Mouse (Mus musculus): ENCODE results near the gene Sst. TPM values are rescaled to one million over a fixed set of nuclear protein-coding genes. Genes with fewer than 3 reads are reported as not detected.
"Not testable (repeated sequence)": the region's sequence is repeated elsewhere in the genome, so short reads cannot be mapped to it uniquely, and the experiment has no call there.

The Sst gene
- polyA plus RNA-seq, 1 experiment from 2014 or later, result 9.4 TPM

- Histone ChIP-seq H3K27ac (ENCODE audit: low read depth, low read length) (no peak overlapping the region), H3K9me3 (ENCODE audit: control insufficient read depth, low read length) (no peaks in the 10 kb centered on the region), H3K9ac (ENCODE audit: low read length) (no peak overlapping the region), H3K4me2 (ENCODE audit: low read depth, low read length, severe bottlenecking) (no peak overlapping the region), H3K27me3 (ENCODE audit: control insufficient read depth, insufficient read depth, low read length) (no peaks in the 10 kb centered on the region), H3K36me3 (ENCODE audit: control insufficient read depth, insufficient read depth, low read length) (no peaks in the 10 kb centered on the region), H3K4me1 (replicated peaks; ENCODE audit: control insufficient read depth, insufficient read depth, low read length) (no peaks in the 10 kb centered on the region), H3K4me3 (ENCODE audit: low read depth, low read length) (no peak overlapping the region)
- DNase-seq (ENCODE audit: low spot score) (no peak), ATAC-seq (replicated peaks; ENCODE audit: low FRiP score) (no peak)
- 84% methylated on average over 2 of the region's 2 CpGs for WGBS
These were observed 28.7 kb upstream of the Sst start for GRCm38 (mm10) chr16:23919418-23919817.

- no peaks in the 10 kb centered on the region for H3K4me1 ChIP-seq (replicated peaks; ENCODE audit: control insufficient read depth, insufficient read depth, low read length)
- no peak overlapping the region for H3K27ac ChIP-seq (ENCODE audit: low read depth, low read length)
- ATAC-seq (replicated peaks; ENCODE audit: low FRiP score) (no peak), DNase-seq (ENCODE audit: low spot score) (no peak)
- H3K36me3 ChIP-seq (ENCODE audit: control insufficient read depth, insufficient read depth, low read length), result no peaks in the 10 kb centered on the region
- no peak overlapping the region for H3K4me2 ChIP-seq (ENCODE audit: low read depth, low read length, severe bottlenecking)
- 57% methylated on average over 3 of the region's 3 CpGs for WGBS
- H3K9ac ChIP-seq (ENCODE audit: low read length), result no peak overlapping the region
- no peak overlapping the region for H3K4me3 ChIP-seq (ENCODE audit: low read depth, low read length)
- H3K27me3 ChIP-seq (ENCODE audit: control insufficient read depth, insufficient read depth, low read length), result no peaks in the 10 kb centered on the region
- no peaks in the 10 kb centered on the region for H3K9me3 ChIP-seq (ENCODE audit: control insufficient read depth, low read length)
These were observed 22.6 kb upstream of the Sst start for GRCm38 (mm10) chr16:23913401-23913800.

GRCm38 (mm10) chr16:23912741-23913140 lies 22.0 kb upstream of the Sst start:
- ATAC-seq (replicated peaks; ENCODE audit: low FRiP score), result no peak
- no peak overlapping the region for H3K9ac ChIP-seq (ENCODE audit: low read length)
- 86% methylated on average over 13 of the region's 13 CpGs for WGBS

GRCm38 (mm10) chr16:23909015-23909354 lies 18.2 kb upstream of the Sst start:
- 82% methylated on average over 3 of the region's 3 CpGs for WGBS
- H3K36me3 ChIP-seq (ENCODE audit: control insufficient read depth, insufficient read depth, low read length); H3K4me3 ChIP-seq (ENCODE audit: low read depth, low read length); DNase-seq (ENCODE audit: low spot score); H3K27ac ChIP-seq (ENCODE audit: low read depth, low read length); H3K4me1 ChIP-seq (replicated peaks; ENCODE audit: control insufficient read depth, insufficient read depth, low read length); H3K4me2 ChIP-seq (ENCODE audit: low read depth, low read length, severe bottlenecking); H3K9ac ChIP-seq (ENCODE audit: low read length); H3K9me3 ChIP-seq (ENCODE audit: control insufficient read depth, low read length); H3K27me3 ChIP-seq (ENCODE audit: control insufficient read depth, insufficient read depth, low read length); ATAC-seq (replicated peaks; ENCODE audit: low FRiP score): not testable (repeated sequence)

More at GRCm38 (mm10) chr16:23912741-23913140, 22.0 kb upstream of the Sst start:
- no peak overlapping the region for H3K4me2 ChIP-seq (ENCODE audit: low read depth, low read length, severe bottlenecking)
- H3K4me1 ChIP-seq (replicated peaks; ENCODE audit: control insufficient read depth, insufficient read depth, low read length), result no peaks in the 10 kb centered on the region
- no peaks in the 10 kb centered on the region for H3K9me3 ChIP-seq (ENCODE audit: control insufficient read depth, low read length)
- DNase-seq (ENCODE audit: low spot score), result no peak
- no peak overlapping the region for H3K27ac ChIP-seq (ENCODE audit: low read depth, low read length)
- no peaks in the 10 kb centered on the region for H3K36me3 ChIP-seq (ENCODE audit: control insufficient read depth, insufficient read depth, low read length)
- H3K4me3 ChIP-seq (ENCODE audit: low read depth, low read length), result no peak overlapping the region
- H3K27me3 ChIP-seq (ENCODE audit: control insufficient read depth, insufficient read depth, low read length), result no peaks in the 10 kb centered on the region

- WGBS, result 86% methylated on average over 9 of the region's 9 CpGs
These were observed 17.6 kb upstream of the Sst start for GRCm38 (mm10) chr16:23908076-23909014.

GRCm38 (mm10) chr16:23906586-23906985 lies 15.8 kb upstream of the Sst start:
- H3K9ac ChIP-seq (ENCODE audit: low read length); H3K27ac ChIP-seq (ENCODE audit: low read depth, low read length); H3K4me3 ChIP-seq (ENCODE audit: low read depth, low read length); H3K36me3 ChIP-seq (ENCODE audit: control insufficient read depth, insufficient read depth, low read length); ATAC-seq (replicated peaks; ENCODE audit: low FRiP score); H3K4me2 ChIP-seq (ENCODE audit: low read depth, low read length, severe bottlenecking); DNase-seq (ENCODE audit: low spot score); H3K9me3 ChIP-seq (ENCODE audit: control insufficient read depth, low read length); H3K4me1 ChIP-seq (replicated peaks; ENCODE audit: control insufficient read depth, insufficient read depth, low read length); H3K27me3 ChIP-seq (ENCODE audit: control insufficient read depth, insufficient read depth, low read length): not testable (repeated sequence)
- 83% methylated on average over 3 of the region's 3 CpGs for WGBS

More at GRCm38 (mm10) chr16:23908076-23909014, 17.6 kb upstream of the Sst start:
- not testable (repeated sequence) for H3K36me3 ChIP-seq (ENCODE audit: control insufficient read depth, insufficient read depth, low read length); H3K9ac ChIP-seq (ENCODE audit: low read length); H3K4me2 ChIP-seq (ENCODE audit: low read depth, low read length, severe bottlenecking); DNase-seq (ENCODE audit: low spot score); H3K9me3 ChIP-seq (ENCODE audit: control insufficient read depth, low read length); H3K27ac ChIP-seq (ENCODE audit: low read depth, low read length); H3K4me3 ChIP-seq (ENCODE audit: low read depth, low read length); H3K27me3 ChIP-seq (ENCODE audit: control insufficient read depth, insufficient read depth, low read length); H3K4me1 ChIP-seq (replicated peaks; ENCODE audit: control insufficient read depth, insufficient read depth, low read length); ATAC-seq (replicated peaks; ENCODE audit: low FRiP score)

- ATAC-seq (replicated peaks; ENCODE audit: low FRiP score) (no peak), DNase-seq (ENCODE audit: low spot score) (no peak)
- no peak overlapping the region for H3K27ac ChIP-seq (ENCODE audit: low read depth, low read length)
- no peaks in the 10 kb centered on the region for H3K9me3 ChIP-seq (ENCODE audit: control insufficient read depth, low read length)
- no peak overlapping the region for H3K4me3 ChIP-seq (ENCODE audit: low read depth, low read length)
- H3K9ac ChIP-seq (ENCODE audit: low read length), result no peak overlapping the region
- H3K4me1 ChIP-seq (replicated peaks; ENCODE audit: control insufficient read depth, insufficient read depth, low read length), result peaks cover 2% of the 10 kb centered on the region; the same call in 1 of the 2 replicates
- no peaks in the 10 kb centered on the region for H3K36me3 ChIP-seq (ENCODE audit: control insufficient read depth, insufficient read depth, low read length)
- H3K4me2 ChIP-seq (ENCODE audit: low read depth, low read length, severe bottlenecking), result no peak overlapping the region
- WGBS, result 90% methylated on average over 7 of the region's 7 CpGs
- peaks cover 2% of the 10 kb centered on the region; the same call in 1 of the 2 replicates for H3K27me3 ChIP-seq (ENCODE audit: control insufficient read depth, insufficient read depth, low read length)
These were observed 10.7 kb upstream of the Sst start for GRCm38 (mm10) chr16:23901411-23901810.

- Histone ChIP-seq H3K9me3 (ENCODE audit: control insufficient read depth, low read length) (no peaks in the 10 kb centered on the region), H3K36me3 (ENCODE audit: control insufficient read depth, insufficient read depth, low read length) (no peaks in the 10 kb centered on the region), H3K4me2 (ENCODE audit: low read depth, low read length, severe bottlenecking) (no peak overlapping the region), H3K4me3 (ENCODE audit: low read depth, low read length) (no peak overlapping the region), H3K9ac (ENCODE audit: low read length) (no peak overlapping the region), H3K27ac (ENCODE audit: low read depth, low read length) (no peak overlapping the region), H3K4me1 (replicated peaks; ENCODE audit: control insufficient read depth, insufficient read depth, low read length) (peaks cover 2% of the 10 kb centered on the region; the same call in 1 of the 2 replicates), H3K27me3 (ENCODE audit: control insufficient read depth, insufficient read depth, low read length) (peaks cover 2% of the 10 kb centered on the region; the same call in 1 of the 2 replicates)
- DNase-seq (ENCODE audit: low spot score) (no peak), ATAC-seq (replicated peaks; ENCODE audit: low FRiP score) (no peak)
- WGBS, result 88% methylated on average over 4 of the region's 4 CpGs
These were observed 9.3 kb upstream of the Sst start for GRCm38 (mm10) chr16:23900061-23900460.

Data from forebrain, embryonic 11.5 days (tissue).